Mouse (Mus musculus) heart, postnatal 0 days (tissue): ENCODE measurements at regions not wholly inside any gene's neighbourhood (a gene's known extent, or its start where the extent isn't known, plus 50 kb on each side); places are given as distances from the start of the nearest gene placed in this dataset.

Experiments used
- ATAC-seq: fragments of 200-750 bp; cut with Nextera tagmentation; 2 replicates; pipeline ENCODE4 v1.8.0; 2017; ENCODE audit warnings: low read depth, moderate number of reproducible peaks, moderate library complexity; ENCODE audit not compliant: insufficient read depth
- DNase-seq: peaks from one replicate; pipeline ENCODE4 v3.0.0-alpha.2; 2016; ENCODE audit warnings: low spot score
- H3K27ac ChIP-seq: fragments of 300-500 bp; sonication (generic); 2 replicates; pipeline ENCODE4 v1.5.1; 2014; ENCODE audit warnings: low read depth, mild to moderate bottlenecking
- H3K27me3 ChIP-seq: fragments of 300-500 bp; sonication (generic); 2 replicates; pipeline ENCODE4 v1.6.1; 2014; ENCODE audit warnings: low read length, mixed read lengths; ENCODE audit not compliant: control insufficient read depth, insufficient read depth
- H3K36me3 ChIP-seq: fragments of 300-500 bp; sonication (generic); replicated peaks from 2 replicates; pipeline ENCODE4 v1.6.1; 2014; ENCODE audit warnings: low read length, mixed read lengths; ENCODE audit not compliant: control insufficient read depth, insufficient read depth
- H3K4me1 ChIP-seq: fragments of 300-500 bp; sonication (generic); 2 replicates; pipeline ENCODE4 v1.6.1; 2014; ENCODE audit warnings: antibody characterized with exemption; ENCODE audit not compliant: control insufficient read depth, insufficient read depth
- H3K4me2 ChIP-seq: fragments of 300-500 bp; sonication (generic); 2 replicates; pipeline ENCODE4 v1.6.1; 2014; ENCODE audit warnings: low read depth, mild to moderate bottlenecking, low read length, moderate library complexity
- H3K4me3 ChIP-seq: fragments of 300-500 bp; sonication (generic); 2 replicates; pipeline ENCODE4 v1.5.1; 2014; ENCODE audit warnings: low read depth, low read length
- H3K9ac ChIP-seq: fragments of 300-500 bp; sonication (generic); replicated peaks from 2 replicates; pipeline ENCODE4 v1.6.1; 2014; ENCODE audit warnings: low read depth, low read length, mixed read lengths
- H3K9me3 ChIP-seq: fragments of 300-500 bp; sonication (generic); replicated peaks from 2 replicates; pipeline ENCODE4 v1.6.1; 2016; ENCODE audit warnings: low read length; ENCODE audit not compliant: control insufficient read depth
- CTCF ChIP-seq: IDR thresholded peaks from 2 replicates; pipeline ENCODE4 v1.5.1; 2016; ENCODE audit warnings: antibody characterized with exemption, control low read depth, low read depth
- EP300 ChIP-seq: IDR thresholded peaks from 2 replicates; pipeline ENCODE4 v1.6.1; 2016; ENCODE audit warnings: antibody characterized with exemption, low read depth
- WGBS: fragments of 180-500 bp; shearing (Covaris S2); extraction: QIAGEN DNeasy Blood & Tissue Kit; methylation state at CpG from one replicate; pipeline ENCODE4 v1.1.7; 2014; 5-methylcytosine and 5-hydroxymethylcytosine counted together

DNA sequence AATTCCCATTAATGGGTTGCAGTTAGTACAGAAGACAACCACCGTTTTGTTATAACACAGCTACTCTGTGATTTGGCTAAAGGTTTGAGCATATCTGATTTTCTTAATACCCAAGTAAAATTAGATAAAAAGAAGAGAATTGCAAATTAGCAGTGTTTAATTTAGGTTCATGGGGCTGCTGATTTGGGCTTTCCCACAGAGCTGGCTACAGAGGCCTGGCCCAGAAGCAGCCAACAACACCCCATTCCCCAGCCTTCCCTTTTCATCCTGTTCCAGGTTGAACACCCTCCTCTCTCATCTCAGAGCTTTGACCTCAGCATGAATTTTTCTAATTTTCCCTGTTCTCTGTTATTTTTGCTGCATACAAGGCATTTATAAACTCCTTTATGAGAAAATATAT lies 260.3 kb upstream of the Negr1 start:
- Histone ChIP-seq H3K9ac (no peak overlapping the region), H3K27me3 (no peaks in the 10 kb centered on the region), H3K9me3 (no peaks in the 10 kb centered on the region), H3K36me3 (no peaks in the 10 kb centered on the region), H3K27ac (no peak overlapping the region), H3K4me3 (no peak overlapping the region), H3K4me1 (no peaks in the 10 kb centered on the region), H3K4me2 (no peak overlapping the region)
- no peak for ATAC-seq
- DNase-seq: no peak
- TF ChIP-seq CTCF (no peak), EP300 (no peak)
- 96% methylated on average over 1 of the region's 1 CpGs for WGBS

DNA sequence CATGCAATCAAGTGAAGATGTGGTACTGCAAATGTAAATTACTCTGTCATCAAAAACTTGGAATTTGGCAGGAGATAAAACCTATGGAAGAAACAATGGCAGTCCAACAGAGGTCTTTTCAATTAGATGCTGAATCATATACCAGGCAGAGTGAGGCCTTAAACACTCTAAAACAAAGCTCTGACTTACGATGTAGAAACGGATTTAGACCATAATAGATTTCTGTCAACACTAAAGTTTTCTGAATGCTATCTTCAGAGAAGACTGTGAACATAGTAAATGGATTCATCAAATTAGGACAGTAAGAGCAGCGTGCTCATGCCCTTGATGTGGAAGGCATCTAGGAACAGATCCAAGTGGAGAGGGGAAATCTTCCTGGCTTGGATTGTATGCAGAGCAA lies 259.8 kb upstream of the Negr1 start:
- TF ChIP-seq EP300: no peak
- TF ChIP-seq CTCF: no peak
- no peaks in the 10 kb centered on the region for H3K36me3 ChIP-seq
- no peaks in the 10 kb centered on the region for H3K9me3 ChIP-seq
- H3K9ac ChIP-seq: no peak overlapping the region
- H3K4me1 ChIP-seq: no peaks in the 10 kb centered on the region
- no peak for DNase-seq
- H3K4me2 ChIP-seq: no peak overlapping the region
- H3K27ac ChIP-seq: no peak overlapping the region
- WGBS: 60% methylated on average over 3 of the region's 3 CpGs
- H3K4me3 ChIP-seq: no peak overlapping the region
- no peak for ATAC-seq
- H3K27me3 ChIP-seq: no peaks in the 10 kb centered on the region

DNA sequence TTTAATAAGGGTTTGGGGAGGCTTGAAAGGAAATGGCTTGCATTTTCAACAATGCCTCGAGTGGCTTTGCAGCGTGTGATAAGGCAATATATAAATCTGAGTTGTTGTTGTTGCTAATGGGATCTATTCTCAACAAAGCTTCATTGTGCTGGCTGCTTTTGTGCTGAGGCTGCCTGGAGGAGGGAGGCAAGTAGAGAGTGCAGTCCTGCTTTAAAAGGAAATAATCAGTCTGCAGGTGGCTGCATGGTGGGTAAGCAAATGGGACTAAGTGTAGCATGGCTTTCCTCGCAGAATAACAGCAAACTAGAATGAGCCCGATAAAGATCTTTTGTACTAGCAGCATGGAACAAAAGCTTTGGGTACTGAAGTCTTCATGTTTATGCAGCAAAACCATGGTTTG lies 257.4 kb upstream of the Negr1 start:
- DNase-seq: no peak
- no peak overlapping the region for H3K27ac ChIP-seq
- 57% methylated on average over 4 of the region's 4 CpGs for WGBS

DNA sequence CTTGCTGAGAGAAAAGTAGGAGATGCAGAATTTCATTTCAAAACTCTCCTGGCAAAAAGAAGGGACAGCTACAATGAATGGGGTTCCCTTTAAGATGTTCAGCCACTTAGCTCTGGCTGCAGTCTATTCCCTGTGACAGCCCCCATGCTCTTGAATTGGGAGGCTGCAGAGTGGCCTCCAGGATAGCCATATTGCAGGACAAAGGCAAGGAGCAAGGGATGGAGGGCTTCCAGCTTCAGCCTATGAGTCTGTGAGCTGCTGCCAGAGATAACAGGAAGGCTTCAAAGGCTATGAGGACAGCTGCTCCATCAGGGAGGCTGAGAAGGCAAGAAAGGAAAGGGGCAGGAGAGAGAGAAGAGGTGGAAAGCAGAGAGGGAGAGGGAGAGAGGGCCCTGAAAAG lies 256.5 kb upstream of the Negr1 start:
- Histone ChIP-seq H3K9ac (no peak overlapping the region), H3K27me3 (no peaks in the 10 kb centered on the region), H3K9me3 (no peaks in the 10 kb centered on the region), H3K4me2 (no peak overlapping the region), H3K27ac (no peak overlapping the region), H3K4me3 (no peak overlapping the region), H3K4me1 (no peaks in the 10 kb centered on the region), H3K36me3 (no peaks in the 10 kb centered on the region)
- ATAC-seq: no peak
- no peak for TF ChIP-seq CTCF
- TF ChIP-seq EP300: no peak
- no peak for DNase-seq

More for the DNA sequence above, 257.4 kb upstream of the Negr1 start:
- Histone ChIP-seq H3K4me1 (no peaks in the 10 kb centered on the region), H3K9ac (no peak overlapping the region), H3K9me3 (no peaks in the 10 kb centered on the region), H3K4me3 (no peak overlapping the region), H3K36me3 (no peaks in the 10 kb centered on the region), H3K4me2 (no peak overlapping the region), H3K27me3 (no peaks in the 10 kb centered on the region)
- no peak for TF ChIP-seq EP300
- TF ChIP-seq CTCF: no peak
- no peak for ATAC-seq

DNA sequence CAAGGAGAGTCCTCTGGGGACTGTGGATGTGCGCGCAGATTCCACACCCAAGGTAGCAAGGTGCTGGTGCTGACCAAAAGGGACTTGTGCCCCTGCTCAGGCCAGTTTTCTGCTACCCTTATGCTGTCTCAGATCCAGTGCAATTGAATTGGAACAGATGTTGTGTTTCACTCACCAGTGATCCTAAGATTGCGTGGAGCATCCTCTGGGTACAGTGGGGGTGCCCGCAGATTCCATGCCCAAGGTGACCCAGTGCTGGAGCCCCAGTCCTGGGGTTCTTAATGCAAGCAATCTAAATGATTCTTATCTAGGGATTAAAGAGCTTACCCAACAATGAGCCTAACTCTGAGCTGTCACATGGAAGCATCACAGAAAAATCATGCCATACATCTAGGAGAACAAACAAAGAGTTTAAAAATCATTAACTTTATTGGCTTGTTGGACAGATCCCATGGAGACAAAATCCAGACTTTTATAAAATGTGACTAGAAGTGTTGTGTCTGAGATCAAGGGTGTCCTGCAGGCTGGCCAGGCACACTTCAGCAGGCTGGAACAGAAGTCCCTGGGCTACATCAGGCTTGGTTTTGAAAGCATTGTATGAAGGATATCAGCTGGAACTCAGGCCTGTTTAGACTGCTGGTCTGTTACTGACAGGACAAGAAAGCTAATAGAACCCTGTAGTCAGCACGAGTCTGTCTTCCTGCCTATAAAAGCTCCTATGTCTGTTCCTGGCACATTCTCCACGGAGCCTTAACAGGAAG lies 226.4 kb upstream of the Negr1 start:
- TF ChIP-seq EP300: no peak
- no peak for TF ChIP-seq CTCF
- Histone ChIP-seq H3K9me3 (no peaks in the 10 kb centered on the region), H3K4me3 (no peak overlapping the region), H3K27ac (no peak overlapping the region), H3K4me2 (no peak overlapping the region), H3K36me3 (no peaks in the 10 kb centered on the region), H3K27me3 (no peaks in the 10 kb centered on the region), H3K9ac (no peak overlapping the region), H3K4me1 (no peaks in the 10 kb centered on the region)
- ATAC-seq (no peak), DNase-seq (no peak)
- 71% methylated on average over 6 of the region's 6 CpGs for WGBS

DNA sequence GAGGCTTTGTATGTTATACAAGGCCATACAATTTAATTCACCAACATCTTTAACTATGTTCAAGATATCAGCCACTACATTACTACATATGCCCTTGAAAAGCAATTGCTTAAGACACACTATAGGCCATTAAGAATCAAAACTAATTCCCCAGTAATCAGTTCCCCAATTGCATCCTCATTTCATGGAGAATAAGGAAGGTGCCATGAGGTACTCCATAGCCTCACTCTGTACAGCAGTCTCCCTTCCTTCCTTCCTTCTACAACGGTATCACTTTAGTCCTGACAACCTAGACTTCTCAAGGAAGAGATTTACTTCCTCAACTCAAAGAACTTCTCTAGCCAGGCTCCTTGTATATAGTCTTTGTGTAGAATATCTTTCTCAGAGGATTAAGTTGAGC lies 220.1 kb upstream of the Negr1 start:
- Histone ChIP-seq H3K4me1 (no peaks in the 10 kb centered on the region), H3K36me3 (no peaks in the 10 kb centered on the region), H3K9me3 (no peaks in the 10 kb centered on the region), H3K4me3 (no peak overlapping the region), H3K27ac (no peak overlapping the region), H3K27me3 (no peaks in the 10 kb centered on the region), H3K4me2 (no peak overlapping the region), H3K9ac (no peak overlapping the region)
- WGBS: 88% methylated on average over 1 of the region's 1 CpGs
- no peak for TF ChIP-seq EP300
- no peak for TF ChIP-seq CTCF
- DNase-seq: no peak
- ATAC-seq: no peak
